In genomic region chr6:57701686-57702085, GRCm38 (mm10) we compare ENCODE assay signal across 12 mouse cellular contexts. TPM values are rescaled to one million over a fixed set of nuclear protein-coding genes. Genes with fewer than 3 reads are reported as not detected.
A peak's percentile ranks its signal among the peaks of the same experiment; 100 is the strongest.
DNase-seq lines count a peak whose midpoint lies in the region; ATAC-seq and TF ChIP-seq lines count a peak whose summit lies in the region.
"Had no signal": no experiment of that assay in that cellular context is flagged by ENCODE, and none has a peak within 500 bp of the region (broad histone marks: within the 10 kb centered on the region; RNA-seq: fewer than 3 reads in every experiment).

No protein-coding gene starts in this region.

- H3K4me2 ChIP-seq in forebrain, embryonic 13.5 days: peak overlapping the region; percentile 68
- H3K4me2 ChIP-seq in liver, embryonic 14.5 days (ENCODE audit: low read depth): peak overlapping the region; percentile 92

- peaks cover 3% of the 10 kb centered on the region; the same call in 1 of the 2 replicates for H3K79me2 ChIP-seq in MEL (ENCODE audit: control insufficient read depth, insufficient read depth, low read length, poor library complexity)

- TF ChIP-seq EP300 in MEL (IDR thresholded peaks at IDR 0.05; ENCODE audit: low read depth in 1 of 2, low read length in 2 of 2): no peak
- TF ChIP-seq EP300 in liver, embryonic 14.5 days (IDR thresholded peaks at IDR 0.05; ENCODE audit: low read depth): no peak

- DNase-seq in gastrocnemius, adult 2 months: no peak
- no peak for DNase-seq in gastrocnemius, postnatal 4 days (ENCODE audit: low spot score in 2 of 2)
- DNase-seq in MEL (ENCODE audit: low read depth, low spot score): peak; percentile 25
- no peak for DNase-seq in liver, embryonic 14.5 days (ENCODE audit: low read depth in 3 of 3, low spot score in 3 of 3)
- no peak for DNase-seq in left cerebral cortex, adult 18-20 months (ENCODE audit: low spot score in 2 of 2)
- no peak for DNase-seq in lung, postnatal 14 days
- DNase-seq: adrenal gland, adult 2 months; kidney, adult 11 months; thymus, adult 2 months had no signal

- peaks cover 0 to 13% of the 10 kb centered on the region in 2 experiments; a peak in 2 of 4 replicates for H3K36me3 ChIP-seq in MEL (ENCODE audit: control insufficient read depth in 1 of 2, insufficient read depth in 2 of 2, low read length in 2 of 2)
- H3K36me3 ChIP-seq in forebrain, embryonic 13.5 days (ENCODE audit: poor library complexity, severe bottlenecking): no peaks in the 10 kb centered on the region
- no peaks in the 10 kb centered on the region for H3K36me3 ChIP-seq in liver, embryonic 14.5 days (replicated peaks; ENCODE audit: control insufficient read depth, insufficient read depth, low read depth)

- 50% methylated on average over 4 of the region's 4 CpGs for WGBS in forebrain, embryonic 13.5 days
- 60% methylated on average over 4 of the region's 4 CpGs for WGBS in liver, embryonic 14.5 days (ENCODE audit: insufficient replicate concordance)

- H3K4me3 ChIP-seq in gastrocnemius, adult 2 months: no peak overlapping the region
- peak overlapping the region in 1 of 2 experiments; percentile 85; a peak in 2 of 4 replicates for H3K4me3 ChIP-seq in MEL (ENCODE audit: control insufficient read depth in 1 of 2, insufficient read depth in 1 of 2, low read depth in 2 of 2, low read length in 2 of 2)
- peak overlapping the region; percentile 73 for H3K4me3 ChIP-seq in forebrain, embryonic 13.5 days
- H3K4me3 ChIP-seq in liver, embryonic 14.5 days (ENCODE audit: insufficient read depth in 1 of 2, low read depth in 2 of 2, low read length in 2 of 2): peak overlapping the region; percentile 6 to 64; a peak in 3 of 4 replicates

- H3K9me3 ChIP-seq in MEL (replicated peaks; ENCODE audit: insufficient read depth, low read length): no peaks in the 10 kb centered on the region
- no peaks in the 10 kb centered on the region for H3K9me3 ChIP-seq in forebrain, embryonic 13.5 days (replicated peaks)
- no peaks in the 10 kb centered on the region for H3K9me3 ChIP-seq in liver, embryonic 14.5 days (ENCODE audit: control insufficient read depth, low read length)
- H3K9me3 ChIP-seq: megakaryocyte, embryonic 14.5 days had no signal

- no peak for TF ChIP-seq POLR2A in MEL (IDR thresholded peaks at IDR 0.05; ENCODE audit: control insufficient read depth in 1 of 2, insufficient read depth in 1 of 2, low read depth in 1 of 2, low read length in 2 of 2, poor library complexity in 1 of 2)

- ATAC-seq in forebrain, embryonic 13.5 days: no peak
- ATAC-seq in liver, embryonic 14.5 days (ENCODE audit: insufficient read depth): no peak
- ATAC-seq in megakaryocyte-erythroid progenitor cell, adult 5-6 weeks (replicated peaks; ENCODE audit: low FRiP score, low TSS enrichment, poor library complexity, severe bottlenecking): no peak

- no peak for TF ChIP-seq CTCF in gastrocnemius, adult 2 months (IDR thresholded peaks at IDR 0.05)
- TF ChIP-seq CTCF in MEL (IDR thresholded peaks at IDR 0.05 in 2 of 3, conservative IDR thresholded peaks at IDR 0.05 in 1 of 3; ENCODE audit: control insufficient read depth in 1 of 3, insufficient read depth in 1 of 3, low read depth in 2 of 3, low read length in 3 of 3, poor library complexity in 1 of 3, severe bottlenecking in 1 of 3): no peak
- no peak for TF ChIP-seq CTCF in liver, embryonic 14.5 days (IDR thresholded peaks at IDR 0.05; ENCODE audit: low read depth)

- H3K9ac ChIP-seq in MEL (ENCODE audit: control insufficient read depth, low read depth, low read length, poor library complexity, severe bottlenecking): no peak overlapping the region
- H3K9ac ChIP-seq in forebrain, embryonic 13.5 days: peak overlapping the region; percentile 93
- no peak overlapping the region for H3K9ac ChIP-seq in liver, embryonic 14.5 days (replicated peaks)

- no peak for TF ChIP-seq RAD21 in MEL (IDR thresholded peaks at IDR 0.05; ENCODE audit: low read depth, low read length)

- H3K27ac ChIP-seq in gastrocnemius, adult 2 months: peak overlapping the region; percentile 100; the same call in 1 of the 2 replicates
- H3K27ac ChIP-seq in MEL (ENCODE audit: control insufficient read depth, low read depth, low read length): no peak overlapping the region
- H3K27ac ChIP-seq in forebrain, embryonic 13.5 days: peak overlapping the region; percentile 99
- no peak overlapping the region for H3K27ac ChIP-seq in liver, embryonic 14.5 days

- peaks cover 0 to 6% of the 10 kb centered on the region in 2 experiments; a peak in 2 of 4 replicates for H3K4me1 ChIP-seq in MEL (ENCODE audit: control insufficient read depth in 1 of 2, insufficient read depth in 2 of 2, low read length in 2 of 2)
- H3K4me1 ChIP-seq in forebrain, embryonic 13.5 days: peaks cover 24% of the 10 kb centered on the region
- peaks cover 10 to 12% of the 10 kb centered on the region in 2 experiments; a peak in 3 of 4 replicates for H3K4me1 ChIP-seq in liver, embryonic 14.5 days (replicated peaks; ENCODE audit: control insufficient read depth in 2 of 2, insufficient read depth in 2 of 2, low read length in 1 of 2)

- no peaks in the 10 kb centered on the region for H3K27me3 ChIP-seq in MEL (ENCODE audit: control insufficient read depth in 1 of 2, insufficient read depth in 2 of 2, low read length in 2 of 2)
- H3K27me3 ChIP-seq in forebrain, embryonic 13.5 days: no peaks in the 10 kb centered on the region
- no peaks in the 10 kb centered on the region for H3K27me3 ChIP-seq in liver, embryonic 14.5 days (ENCODE audit: control insufficient read depth, insufficient read depth, low read length)
- H3K27me3 ChIP-seq: megakaryocyte, embryonic 14.5 days had no signal

- intact Hi-C loops in gastrocnemius, adult 2 months (cut with DNase I): loop anchor here (5.0 to 10.0 kb wide), 2 partner anchors 777 to 904 kb away; partner anchors contain the start of genes Kbtbd2, Nt5c3 and Vmn1r4

TF ChIP-seq in MEL, 35 proteins besides CTCF, POLR2A, EP300 and RAD21:
- TF ChIP-seq GATA1 (IDR thresholded peaks at IDR 0.05; ENCODE audit: low read depth, low read length) (0 out of 2 replicates have a peak, but pooled peaks have one; percentile 27), MAZ (IDR thresholded peaks at IDR 0.05; ENCODE audit: low read depth, low read length) (no peak), ETS1 (IDR thresholded peaks at IDR 0.05; ENCODE audit: low read depth, low read length) (no peak), ZMIZ1 (IDR thresholded peaks at IDR 0.05; ENCODE audit: low read depth, low read length) (no peak)
TF ChIP-seq in MEL: peak in this region for 1.

RNA-seq across cellular contexts. Expression of gene Lancl2, which starts 0.7 kb away (rescaled TPM):
- 10 to 100 TPM in 1 of 2 experiments, 1 to 10 TPM in 1; 9.0 to 10.7 TPM for total RNA-seq in gastrocnemius, adult 2 months (2021)
- total RNA-seq in gastrocnemius, postnatal 4 days (2021): 10 to 100 TPM; 19.8 to 20.3 TPM
- total RNA-seq in MEL (2012; rRNA removed): 19.6 and 21.7 TPM in 2 replicates
- polyA plus RNA-seq in MEL (2012; ENCODE audit: insufficient read depth in 1 of 2, insufficient read length in 2 of 2, low read depth in 1 of 2, low replicate concordance in 2 of 2, missing spikeins in 1 of 2): 10 to 100 TPM in 1 of 2 experiments, not detected in 1; 17.7 TPM
- polyA plus RNA-seq in forebrain, embryonic 13.5 days (2015; fragmentation: Nextera tagmentation; extraction: Ambion mirVana): 56.3 and 68.6 TPM in 2 replicates
- 4.9 and 7.1 TPM in 2 replicates for polyA plus RNA-seq in liver, embryonic 14.5 days (2012; rRNA removed)
- 13.5 and 14.6 TPM in 2 replicates for polyA plus RNA-seq in liver, embryonic 14.5 days (2014; fragmentation: Nextera tagmentation; extraction: Ambion mirVana)
- 100 to 1,000 TPM; 104 to 111 TPM for total RNA-seq in left cerebral cortex, adult 18-20 months (2021)
- total RNA-seq in megakaryocyte-erythroid progenitor cell, adult 5-6 weeks (2014; fragmentation: Nextera tagmentation): 27.4 and 34.8 TPM in 2 replicates
- 43.6 and 52.4 TPM in 2 replicates for total RNA-seq in megakaryocyte-erythroid progenitor cell, adult 5-6 weeks (2017)

RNA-seq across cellular contexts. Expression of gene Pyurf, which starts 9.8 kb away (rescaled TPM):
- total RNA-seq in gastrocnemius, adult 2 months (2021): 10 to 100 TPM; 10.3 to 15.1 TPM
- total RNA-seq in gastrocnemius, postnatal 4 days (2021): 10 to 100 TPM in 1 of 2 experiments, 1 to 10 TPM in 1; 9.4 to 10.1 TPM
- total RNA-seq in MEL (2012; rRNA removed): 2.5 and 2.9 TPM in 2 replicates
- 1 to 10 TPM in 1 of 2 experiments, not detected in 1; 3.3 TPM for polyA plus RNA-seq in MEL (2012; ENCODE audit: insufficient read depth in 1 of 2, insufficient read length in 2 of 2, low read depth in 1 of 2, low replicate concordance in 2 of 2, missing spikeins in 1 of 2)
- 10.9 and 11.7 TPM in 2 replicates for polyA plus RNA-seq in forebrain, embryonic 13.5 days (2015; fragmentation: Nextera tagmentation; extraction: Ambion mirVana)
- 3.5 and 4.7 TPM in 2 replicates for polyA plus RNA-seq in liver, embryonic 14.5 days (2012; rRNA removed)
- polyA plus RNA-seq in liver, embryonic 14.5 days (2014; fragmentation: Nextera tagmentation; extraction: Ambion mirVana): 6.9 and 7.6 TPM in 2 replicates
- 10 to 100 TPM in 1 of 2 experiments, 1 to 10 TPM in 1; 9.0 to 10.3 TPM for total RNA-seq in left cerebral cortex, adult 18-20 months (2021)
- 8.5 and 9.4 TPM in 2 replicates for total RNA-seq in megakaryocyte-erythroid progenitor cell, adult 5-6 weeks (2014; fragmentation: Nextera tagmentation)
- total RNA-seq in megakaryocyte-erythroid progenitor cell, adult 5-6 weeks (2017): 10.0 and 16.8 TPM in 2 replicates

Comparison
In these comparisons a context has a peak if more than half of its experiments do, and no peak if none do; other contexts are left out.
1. H3K27ac ChIP-seq: peak in gastrocnemius, adult 2 months (single experiment) and forebrain, embryonic 13.5 days (single experiment); none in MEL (single experiment) and liver, embryonic 14.5 days (single experiment).